22 mouse cellular contexts compared by ENCODE assay signal in genomic region chr9:13765624-13766023, GRCm38 (mm10). TPM values are rescaled to one million over a fixed set of nuclear protein-coding genes. Genes with fewer than 3 reads are reported as not detected.
DNase-seq lines count a peak whose midpoint lies in the region; ATAC-seq and TF ChIP-seq lines count a peak whose summit lies in the region.
"Had no signal": no experiment of that assay in that cellular context is flagged by ENCODE, and none has a peak within 500 bp of the region (broad histone marks: within the 10 kb centered on the region; RNA-seq: fewer than 3 reads in every experiment).

No protein-coding gene starts in this region.

- H3K27me3 ChIP-seq in embryonic facial prominence, embryonic 13.5 days: no peaks in the 10 kb centered on the region
- no peaks in the 10 kb centered on the region for H3K27me3 ChIP-seq in embryonic facial prominence, embryonic 10.5 days (replicated peaks; ENCODE audit: low read depth, poor library complexity, severe bottlenecking)
- no peaks in the 10 kb centered on the region for H3K27me3 ChIP-seq in hindbrain, embryonic 13.5 days
- H3K27me3 ChIP-seq in hindbrain, embryonic 14.5 days (ENCODE audit: control insufficient read depth, insufficient read depth, low read length): no peaks in the 10 kb centered on the region
- no peaks in the 10 kb centered on the region for H3K27me3 ChIP-seq in midbrain, postnatal 0 days (ENCODE audit: insufficient read depth, low read length)
- no peaks in the 10 kb centered on the region for H3K27me3 ChIP-seq in midbrain, embryonic 10.5 days (ENCODE audit: low read depth, poor library complexity, severe bottlenecking)
- no peaks in the 10 kb centered on the region for H3K27me3 ChIP-seq in intestine, embryonic 15.5 days (replicated peaks)
- H3K27me3 ChIP-seq: embryonic facial prominence, embryonic 15.5 days; neural tube, embryonic 15.5 days had no signal

- WGBS in embryonic facial prominence, embryonic 13.5 days: 62% methylated on average over 2 of the region's 2 CpGs
- 87% methylated on average over 2 of the region's 2 CpGs for WGBS in embryonic facial prominence, embryonic 10.5 days
- 73% methylated on average over 2 of the region's 2 CpGs for WGBS in hindbrain, embryonic 13.5 days
- 68% methylated on average over 2 of the region's 2 CpGs for WGBS in hindbrain, embryonic 14.5 days
- 45% methylated on average over 2 of the region's 2 CpGs for WGBS in midbrain, postnatal 0 days
- 96% methylated on average over 2 of the region's 2 CpGs for WGBS in midbrain, embryonic 10.5 days
- 60% methylated on average over 2 of the region's 2 CpGs for WGBS in intestine, embryonic 15.5 days

- no peak overlapping the region for H3K4me2 ChIP-seq in embryonic facial prominence, embryonic 13.5 days
- H3K4me2 ChIP-seq in hindbrain, embryonic 13.5 days: no peak overlapping the region
- H3K4me2 ChIP-seq in hindbrain, embryonic 14.5 days (replicated peaks): no peak overlapping the region
- H3K4me2 ChIP-seq in midbrain, postnatal 0 days (ENCODE audit: low read depth, low read length, poor library complexity, severe bottlenecking): no peak overlapping the region
- no peak overlapping the region for H3K4me2 ChIP-seq in intestine, embryonic 15.5 days (replicated peaks)
- H3K4me2 ChIP-seq: embryonic facial prominence, embryonic 15.5 days; heart, embryonic 11.5 days; liver, embryonic 11.5 days; midbrain, embryonic 11.5 days; neural tube, embryonic 15.5 days had no signal

- H3K9me3 ChIP-seq in embryonic facial prominence, embryonic 13.5 days: no peaks in the 10 kb centered on the region
- no peaks in the 10 kb centered on the region for H3K9me3 ChIP-seq in embryonic facial prominence, embryonic 10.5 days
- H3K9me3 ChIP-seq in hindbrain, embryonic 13.5 days: no peaks in the 10 kb centered on the region
- no peaks in the 10 kb centered on the region for H3K9me3 ChIP-seq in hindbrain, embryonic 14.5 days (ENCODE audit: control insufficient read depth, low read length)
- H3K9me3 ChIP-seq in midbrain, postnatal 0 days (ENCODE audit: low read length): no peaks in the 10 kb centered on the region
- no peaks in the 10 kb centered on the region for H3K9me3 ChIP-seq in midbrain, embryonic 10.5 days (replicated peaks)
- no peaks in the 10 kb centered on the region for H3K9me3 ChIP-seq in intestine, embryonic 15.5 days
- H3K9me3 ChIP-seq: embryonic facial prominence, embryonic 15.5 days; neural tube, embryonic 15.5 days had no signal

- no peak for TF ChIP-seq CTCF in midbrain, postnatal 0 days (IDR thresholded peaks at IDR 0.05)

- H3K9ac ChIP-seq in embryonic facial prominence, embryonic 13.5 days: no peak overlapping the region
- no peak overlapping the region for H3K9ac ChIP-seq in hindbrain, embryonic 13.5 days
- H3K9ac ChIP-seq in hindbrain, embryonic 14.5 days: no peak overlapping the region
- H3K9ac ChIP-seq in midbrain, postnatal 0 days (replicated peaks; ENCODE audit: low read length, poor library complexity, severe bottlenecking): no peak overlapping the region
- no peak overlapping the region for H3K9ac ChIP-seq in intestine, embryonic 15.5 days
- H3K9ac ChIP-seq: embryonic facial prominence, embryonic 15.5 days; liver, postnatal 0 days; neural tube, embryonic 15.5 days had no signal

- no peaks in the 10 kb centered on the region for H3K36me3 ChIP-seq in embryonic facial prominence, embryonic 13.5 days
- H3K36me3 ChIP-seq in embryonic facial prominence, embryonic 10.5 days (replicated peaks): 0 out of 2 replicates have a peak, but pooled peaks cover 7% of the 10 kb centered on the region
- no peaks in the 10 kb centered on the region for H3K36me3 ChIP-seq in hindbrain, embryonic 13.5 days
- no peaks in the 10 kb centered on the region for H3K36me3 ChIP-seq in hindbrain, embryonic 14.5 days (replicated peaks; ENCODE audit: control insufficient read depth, insufficient read depth)
- H3K36me3 ChIP-seq in midbrain, postnatal 0 days (ENCODE audit: insufficient read depth, low read length): no peaks in the 10 kb centered on the region
- H3K36me3 ChIP-seq in midbrain, embryonic 10.5 days: 0 out of 2 replicates have a peak, but pooled peaks cover 3% of the 10 kb centered on the region
- H3K36me3 ChIP-seq in intestine, embryonic 15.5 days: no peaks in the 10 kb centered on the region
- H3K36me3 ChIP-seq: embryonic facial prominence, embryonic 15.5 days; neural tube, embryonic 15.5 days had no signal

- H3K4me3 ChIP-seq in embryonic facial prominence, embryonic 13.5 days: no peak overlapping the region
- no peak overlapping the region for H3K4me3 ChIP-seq in embryonic facial prominence, embryonic 10.5 days
- H3K4me3 ChIP-seq in hindbrain, embryonic 13.5 days: no peak overlapping the region
- H3K4me3 ChIP-seq in hindbrain, embryonic 14.5 days (replicated peaks; ENCODE audit: low read length): no peak overlapping the region
- H3K4me3 ChIP-seq in midbrain, postnatal 0 days (ENCODE audit: low read depth, low read length): no peak overlapping the region
- no peak overlapping the region for H3K4me3 ChIP-seq in midbrain, embryonic 10.5 days
- H3K4me3 ChIP-seq in intestine, embryonic 15.5 days (replicated peaks): no peak overlapping the region
- H3K4me3 ChIP-seq: embryonic facial prominence, embryonic 15.5 days; neural tube, embryonic 15.5 days had no signal

- no peak for DNase-seq in embryonic facial prominence, embryonic 10.5 days (ENCODE audit: low spot score)
- no peak for DNase-seq in hindbrain, embryonic 14.5 days (ENCODE audit: low spot score)
- DNase-seq in midbrain, postnatal 0 days (ENCODE audit: low spot score): peak; percentile 10
- DNase-seq in midbrain, embryonic 10.5 days (ENCODE audit: low spot score): no peak
- DNase-seq: adrenal gland, postnatal 36 days; cerebellum, adult 11-12 months; cerebellum, postnatal 14 days; embryo, embryonic 11 days; gastrocnemius, postnatal 10 days; kidney, postnatal 25 days; liver, postnatal 0 days; thymus, adult 2 months; thymus, postnatal 4 days had no signal

- ATAC-seq in embryonic facial prominence, embryonic 13.5 days (ENCODE audit: insufficient number of reproducible peaks, insufficient read depth, low FRiP score, low TSS enrichment, low read depth): no peak
- ATAC-seq in hindbrain, embryonic 13.5 days (ENCODE audit: low FRiP score): no peak
- ATAC-seq in hindbrain, embryonic 14.5 days (ENCODE audit: low FRiP score): no peak
- ATAC-seq in midbrain, postnatal 0 days (ENCODE audit: low FRiP score): no peak
- ATAC-seq in intestine, embryonic 15.5 days: no peak
- ATAC-seq: liver, postnatal 0 days; lung, postnatal 0 days had no signal

- no peaks in the 10 kb centered on the region for H3K4me1 ChIP-seq in embryonic facial prominence, embryonic 13.5 days
- H3K4me1 ChIP-seq in embryonic facial prominence, embryonic 10.5 days: no peaks in the 10 kb centered on the region
- 0 out of 2 replicates have a peak, but pooled peaks cover 5% of the 10 kb centered on the region for H3K4me1 ChIP-seq in hindbrain, embryonic 13.5 days (replicated peaks)
- no peaks in the 10 kb centered on the region for H3K4me1 ChIP-seq in hindbrain, embryonic 14.5 days (replicated peaks; ENCODE audit: control insufficient read depth, insufficient read depth, low read length)
- H3K4me1 ChIP-seq in midbrain, postnatal 0 days (ENCODE audit: insufficient read depth, low read length): no peaks in the 10 kb centered on the region
- no peaks in the 10 kb centered on the region for H3K4me1 ChIP-seq in midbrain, embryonic 10.5 days
- no peaks in the 10 kb centered on the region for H3K4me1 ChIP-seq in intestine, embryonic 15.5 days (replicated peaks)
- H3K4me1 ChIP-seq: embryonic facial prominence, embryonic 15.5 days; neural tube, embryonic 15.5 days had no signal

- H3K27ac ChIP-seq in embryonic facial prominence, embryonic 13.5 days: 0 out of 2 replicates have a peak overlapping the region, but pooled peaks have one; percentile 11
- H3K27ac ChIP-seq in embryonic facial prominence, embryonic 10.5 days (replicated peaks): no peak overlapping the region
- H3K27ac ChIP-seq in hindbrain, embryonic 13.5 days: peak overlapping the region; percentile 23; the same call in 1 of the 2 replicates
- H3K27ac ChIP-seq in hindbrain, embryonic 14.5 days: no peak overlapping the region
- H3K27ac ChIP-seq in midbrain, postnatal 0 days (ENCODE audit: low read depth, low read length): no peak overlapping the region
- no peak overlapping the region for H3K27ac ChIP-seq in midbrain, embryonic 10.5 days (replicated peaks)
- H3K27ac ChIP-seq in intestine, embryonic 15.5 days: no peak overlapping the region
- H3K27ac ChIP-seq: embryonic facial prominence, embryonic 15.5 days; neural tube, embryonic 15.5 days had no signal

RNA-seq across cellular contexts. Expression of gene Mtmr2, which starts 17.4 kb away (rescaled TPM):
- 80.5 and 83.6 TPM in 2 replicates for polyA plus RNA-seq in embryonic facial prominence, embryonic 13.5 days (2015; fragmentation: Nextera tagmentation; extraction: Ambion mirVana)
- 86.6 and 89.3 TPM in 2 replicates for polyA plus RNA-seq in embryonic facial prominence, embryonic 10.5 days (2016; fragmentation: Nextera tagmentation; extraction: Ambion mirVana)
- 54.9 and 57.8 TPM in 2 replicates for polyA plus RNA-seq in hindbrain, embryonic 13.5 days (2015; fragmentation: Nextera tagmentation; extraction: Ambion mirVana)
- polyA plus RNA-seq in hindbrain, embryonic 14.5 days (2014; fragmentation: Nextera tagmentation; extraction: Ambion mirVana): 51.0 and 54.4 TPM in 2 replicates
- total RNA-seq in midbrain, postnatal 0 days (2014; rRNA removed): 43.0 and 57.0 TPM in 2 replicates
- 47.7 and 48.0 TPM in 2 replicates for polyA plus RNA-seq in midbrain, postnatal 0 days (2015; fragmentation: Nextera tagmentation; extraction: Ambion mirVana)
- polyA plus RNA-seq in midbrain, embryonic 10.5 days (2016; fragmentation: Nextera tagmentation; extraction: Ambion mirVana): 76.8 and 78.1 TPM in 2 replicates
- polyA plus RNA-seq in intestine, embryonic 15.5 days (2015; fragmentation: Nextera tagmentation; extraction: Ambion mirVana): 68.0 and 73.8 TPM in 2 replicates

Comparison
In these comparisons a context has a peak if more than half of its experiments do, and no peak if none do; other contexts are left out.
1. H3K27ac ChIP-seq: peak in embryonic facial prominence, embryonic 13.5 days (single experiment) and hindbrain, embryonic 13.5 days (single experiment); none in embryonic facial prominence, embryonic 10.5 days (single experiment), hindbrain, embryonic 14.5 days (single experiment), midbrain, postnatal 0 days (single experiment), midbrain, embryonic 10.5 days (single experiment) and intestine, embryonic 15.5 days (single experiment).